Mouse (Mus musculus) heart, adult 2 months (tissue): ENCODE data around the gene Depdc1b.

Experiments used
- CTCF ChIP-seq: fragments of 200-600 bp; IDR thresholded peaks from 2 replicates; pipeline ENCODE4 v1.8.1; 2022; ENCODE audit warnings: antibody characterized with exemption, mild to moderate bottlenecking, moderate library complexity
- EP300 ChIP-seq: fragments of 200-500 bp; IDR thresholded peaks from 2 replicates; pipeline ENCODE4 v1.6.1; 2011; ENCODE audit warnings: low read depth, low read length, control low read depth; ENCODE audit not compliant: insufficient read depth
- POLR2A ChIP-seq: fragments of 200-500 bp; IDR thresholded peaks from 2 replicates; pipeline ENCODE4 v1.6.1; 2011; ENCODE audit warnings: mild to moderate bottlenecking, low read depth, low read length, control low read depth; ENCODE audit not compliant: insufficient read depth

DNA sequence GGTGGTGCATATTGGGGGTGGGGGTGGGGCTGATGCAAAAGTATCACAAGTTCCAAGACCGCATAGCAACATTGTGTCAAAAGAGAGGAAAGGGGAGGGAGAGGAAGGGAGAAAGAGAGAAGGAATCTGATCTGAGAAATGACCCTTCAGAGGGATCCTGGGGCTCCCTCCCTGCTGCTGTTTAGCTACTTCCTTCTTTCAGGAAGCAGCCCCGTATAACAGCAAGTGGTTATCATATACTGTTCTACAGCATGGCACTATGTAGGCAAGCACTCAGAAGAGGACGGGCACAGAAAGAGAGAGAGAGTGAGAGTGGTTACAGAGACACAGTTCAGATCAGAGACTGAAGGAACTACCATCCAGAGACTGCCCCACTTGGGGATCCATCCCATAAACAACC, 28.2 kb upstream of the Depdc1b start:
- TF ChIP-seq CTCF (no peak), EP300 (no peak), POLR2A (no peak)
